Mouse (Mus musculus) brain, embryonic 14.5 days (tissue): ENCODE results near the gene Serhl.

Experiments
- CTCF ChIP-seq: fragments of 200-500 bp; IDR thresholded peaks from 2 replicates; pipeline ENCODE4 v1.5.1; 2012; ENCODE audit warnings: inconsistent platforms, mild to moderate bottlenecking, moderate library complexity, borderline replicate concordance; ENCODE audit not compliant: insufficient read depth, insufficient read length; ENCODE audit errors: extremely low read depth
- POLR2A ChIP-seq: fragments of 200-500 bp; IDR thresholded peaks from 2 replicates; pipeline ENCODE4 v1.6.1; 2012; ENCODE audit warnings: mild to moderate bottlenecking, inconsistent platforms, borderline replicate concordance; ENCODE audit not compliant: poor library complexity, insufficient read depth, insufficient read length, severe bottlenecking; ENCODE audit errors: extremely low read depth

- TF ChIP-seq POLR2A (no peak), CTCF (no peak)
Observed at GRCm38 (mm10) chr15:83052341-83053104, 36.8 kb upstream of the Serhl start.
